Mouse (Mus musculus) heart, postnatal 36 days (tissue): ENCODE data around the gene Elac2. TPM values are rescaled to one million over a fixed set of nuclear protein-coding genes. Genes with fewer than 3 reads are reported as not detected.

ENCODE experiments used
- DNase-seq, 2 experiments: peaks; one replicate each; pipeline ENCODE4 v3.0.0; 2021 to 2022
- intact Hi-C: fragments of 180-260 bp; cut with DNase I; formaldehyde crosslinking; loops from one replicate; pipeline ENCODE4 v1.15.1; 2025
- total RNA-seq, 2 experiments: library from RNA; stranded (reverse); gene quantifications; 2 replicates each; pipeline ENCODE4 v1.2.3; 2021

Elac2 gene
- total RNA-seq = 10 to 100 TPM; 20.5 to 20.6 TPM

DNA sequence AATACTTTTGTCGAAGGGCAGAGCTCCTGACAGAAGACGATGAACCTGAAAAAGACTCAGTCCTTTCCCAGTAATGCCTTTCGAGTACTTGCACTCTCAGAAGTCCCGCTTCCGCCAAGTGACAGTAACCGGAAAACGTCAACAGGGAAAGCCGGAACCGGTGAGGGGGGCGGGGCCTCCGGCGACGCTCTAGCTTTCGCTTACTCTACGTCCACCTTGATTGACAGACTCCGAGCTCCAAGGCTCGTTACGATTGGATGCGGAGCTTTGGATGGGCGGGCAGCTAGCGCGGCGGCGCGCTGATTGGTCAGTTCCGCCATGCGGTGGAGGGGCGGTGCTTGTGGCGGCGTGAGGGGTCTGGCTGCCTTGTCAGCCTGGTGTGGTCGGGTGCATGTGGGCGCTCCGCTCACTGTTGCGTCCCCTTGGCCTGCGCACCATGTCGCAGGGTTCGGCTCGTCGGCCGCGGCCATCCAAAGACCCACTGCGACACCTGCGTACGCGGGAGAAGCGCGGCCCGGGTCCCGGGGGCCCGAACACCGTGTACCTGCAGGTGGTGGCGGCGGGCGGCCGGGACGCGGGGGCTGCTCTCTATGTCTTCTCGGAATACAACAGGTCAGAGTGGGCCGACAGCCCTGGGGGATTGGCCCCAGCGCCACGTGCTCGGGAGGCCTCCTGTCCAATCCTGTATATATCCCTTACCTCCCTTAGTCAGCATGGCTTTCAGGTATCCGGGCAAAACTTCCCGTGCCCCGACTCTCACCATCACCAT is at the start of gene Elac2:
Gene Elac2, plus strand, starts transcription at position 319 of the 769 bp plus-strand sequence.
- intact Hi-C loops = no loop called here

DNA sequence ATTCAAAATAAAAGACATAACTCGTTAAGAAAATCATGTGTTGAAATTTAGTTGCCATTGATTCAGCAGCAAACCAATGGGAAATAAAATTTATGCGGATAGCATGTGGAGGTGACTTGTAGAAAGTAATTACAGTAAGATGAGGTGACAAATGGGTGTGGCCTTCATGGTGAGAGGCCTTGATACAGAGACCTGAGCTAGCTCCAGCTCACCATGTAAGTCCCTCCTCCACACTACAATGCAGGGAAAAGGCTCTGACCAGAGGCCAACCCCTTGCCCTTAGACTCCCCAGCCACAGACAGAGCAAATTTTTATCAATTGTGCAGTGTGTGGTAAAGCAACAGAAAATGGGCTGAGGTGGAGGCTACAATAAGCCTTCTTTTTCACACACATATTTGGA is 49.7 kb upstream of the Elac2 start:
- intact Hi-C loops = no loop called here
- no peak for DNase-seq

More for the DNA sequence above, at the start of gene Elac2:
- peak; percentile 96 to 97 for DNase-seq

DNA sequence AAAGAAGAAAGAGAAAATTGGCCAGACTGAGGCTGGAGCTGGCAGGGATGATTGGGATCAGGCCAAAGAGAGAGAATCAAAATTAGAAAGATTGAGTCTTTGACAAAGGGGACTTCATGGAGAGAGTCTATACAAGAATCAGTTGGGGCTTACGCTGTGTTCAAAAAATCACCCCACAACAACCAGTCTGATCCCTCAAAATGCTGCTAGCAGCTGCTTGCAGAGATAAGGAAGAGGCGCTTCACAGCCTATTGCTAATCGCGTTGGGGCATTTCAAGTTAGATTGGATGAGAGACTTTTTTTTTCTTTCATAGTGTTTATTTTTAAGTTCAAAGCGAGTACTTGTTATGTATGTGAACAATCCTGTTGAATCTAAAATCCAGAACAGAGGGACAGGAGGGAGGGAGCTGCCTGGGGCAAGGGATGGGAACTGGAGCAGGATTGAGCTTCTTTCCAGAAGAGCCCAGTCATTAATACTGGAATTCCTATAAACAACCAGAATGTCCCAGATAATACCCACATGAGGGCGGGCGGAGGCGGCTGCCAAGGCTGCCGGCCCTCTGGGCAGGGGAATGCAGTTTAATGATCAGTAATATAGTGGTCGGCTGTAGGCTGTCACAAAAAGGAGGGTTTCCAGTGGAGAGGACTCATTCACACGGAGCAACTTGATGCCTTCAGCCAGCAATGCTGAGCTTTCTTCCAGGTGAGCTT is 47.6 kb upstream of the Elac2 start:
- intact Hi-C loops = no loop called here
- no peak for DNase-seq

DNA sequence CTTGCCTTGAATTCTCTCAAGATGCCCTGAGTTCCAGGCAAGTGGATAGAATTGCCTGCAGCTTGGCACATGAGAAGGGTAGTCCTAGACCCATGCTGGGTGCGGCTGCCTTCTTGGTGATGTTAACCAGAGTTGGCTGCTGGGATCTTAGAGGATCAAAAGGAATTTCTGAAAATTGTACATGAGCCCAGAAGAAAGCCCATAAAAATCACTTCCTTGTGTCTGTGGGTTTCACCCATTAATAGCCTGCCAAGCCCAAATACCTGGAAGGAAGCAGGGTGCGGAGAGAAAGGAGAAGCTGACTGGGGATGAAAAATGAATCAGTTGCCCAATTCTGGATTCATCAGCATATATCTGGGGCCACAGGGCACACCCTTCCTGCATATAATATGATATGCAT is 41.6 kb upstream of the Elac2 start:
- intact Hi-C loops = no loop called here
- no peak for DNase-seq

GRCm38 (mm10) chr11:64941193-64941592 is 37.6 kb upstream of the Elac2 start:
- intact Hi-C loops = no loop called here

DNA sequence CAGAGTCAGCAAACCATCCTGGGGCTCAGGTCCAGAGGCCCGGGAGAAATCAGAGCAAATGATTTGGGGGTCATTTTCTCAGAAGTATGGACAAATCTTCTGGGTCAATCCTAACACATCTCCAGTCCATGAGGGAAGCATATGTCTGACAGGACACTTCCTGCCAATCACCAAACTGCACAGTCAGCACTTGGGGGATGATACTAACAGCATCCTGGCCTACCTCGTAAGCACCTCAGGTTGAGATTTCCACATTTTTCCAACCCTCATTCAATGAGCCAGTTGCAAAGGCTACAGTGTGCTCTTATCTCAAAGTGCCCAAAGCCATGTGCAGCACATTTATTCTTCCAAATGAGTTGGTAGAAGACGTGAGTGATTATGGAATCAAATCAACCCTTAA is 29.1 kb upstream of the Elac2 start:
- no peak for DNase-seq
- intact Hi-C loops = no loop called here

More at GRCm38 (mm10) chr11:64941193-64941592, 37.6 kb upstream of the Elac2 start:
- DNase-seq = no peak

GRCm38 (mm10) chr11:64956962-64957729 is 21.7 kb upstream of the Elac2 start:
- DNase-seq = no peak
- intact Hi-C loops = no loop called here

- intact Hi-C loops = no loop called here
- no peak for DNase-seq
These were observed 16.2 kb upstream of the Elac2 start for GRCm38 (mm10) chr11:64962629-64963028.

DNA sequence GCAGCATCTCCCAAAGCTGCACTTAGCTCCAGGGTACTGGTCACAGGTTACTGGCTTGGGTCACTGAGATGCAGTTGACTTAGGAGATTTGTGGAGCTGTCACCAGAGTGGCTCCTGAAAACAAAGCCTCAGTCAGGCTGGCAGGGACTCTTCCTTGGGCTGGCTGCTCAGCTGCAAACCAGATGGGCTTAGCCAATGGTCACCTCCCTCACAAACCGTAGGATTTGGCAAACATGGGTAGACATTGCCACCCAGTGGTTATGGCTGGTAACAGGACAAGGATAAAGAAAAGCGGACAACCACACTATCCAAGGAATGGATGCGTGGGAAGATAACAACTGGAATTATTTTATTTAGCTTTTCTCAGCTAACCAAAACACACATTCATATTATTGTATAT is 10.3 kb upstream of the Elac2 start:
- intact Hi-C loops = loop anchor here (2.0 to 5.0 kb wide), 5 partner anchors 526 to 1756 kb away; no protein-coding TSS in a partner anchor
- peak; percentile 66 to 72 for DNase-seq

- intact Hi-C loops = loop anchor here (2.0 to 5.0 kb wide), 5 partner anchors 527 to 1756 kb away; no protein-coding TSS in a partner anchor
These were observed 9.9 kb upstream of the Elac2 start for GRCm38 (mm10) chr11:64968939-64969342.

DNA sequence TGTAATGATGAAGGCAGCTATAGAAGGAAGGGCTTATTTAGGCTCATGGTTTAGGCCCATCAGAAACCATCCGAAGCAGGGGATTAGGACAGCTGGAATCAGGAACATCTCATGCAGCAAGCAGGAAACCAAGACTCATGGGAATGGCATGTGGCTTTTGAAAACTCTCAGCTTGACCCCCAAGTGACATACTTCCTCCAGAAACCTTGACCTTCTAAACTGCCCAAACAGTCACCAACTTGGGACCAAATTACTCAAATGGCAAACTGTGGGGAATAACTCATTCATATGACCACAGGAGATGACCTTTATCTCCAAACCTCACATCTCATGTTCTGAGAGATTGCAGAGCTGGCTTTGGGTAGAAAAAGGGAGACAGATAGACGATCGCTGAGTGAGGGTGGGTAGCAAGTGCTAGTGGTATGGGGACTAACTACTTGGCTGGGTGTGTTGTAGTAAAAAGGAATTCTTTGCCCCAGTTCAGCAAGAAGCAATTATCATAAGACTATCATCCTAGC is 7.3 kb upstream of the Elac2 start:
- intact Hi-C loops = no loop called here
- no peak for DNase-seq

More at GRCm38 (mm10) chr11:64968939-64969342, 9.9 kb upstream of the Elac2 start:
- no peak for DNase-seq

GRCm38 (mm10) chr11:64972418-64972817 is 6.4 kb upstream of the Elac2 start:
- no peak for DNase-seq
- intact Hi-C loops = no loop called here

GRCm38 (mm10) chr11:64979489-64979845 is 629 bp downstream of the Elac2 start:
- intact Hi-C loops = no loop called here
- no peak for DNase-seq

- intact Hi-C loops = loop anchor here (10.0 kb wide), 1 partner anchor 686 kb away; no protein-coding TSS in a partner anchor
These were observed 9.7 kb downstream of the Elac2 start for GRCm38 (mm10) chr11:64988556-64988955.

DNA sequence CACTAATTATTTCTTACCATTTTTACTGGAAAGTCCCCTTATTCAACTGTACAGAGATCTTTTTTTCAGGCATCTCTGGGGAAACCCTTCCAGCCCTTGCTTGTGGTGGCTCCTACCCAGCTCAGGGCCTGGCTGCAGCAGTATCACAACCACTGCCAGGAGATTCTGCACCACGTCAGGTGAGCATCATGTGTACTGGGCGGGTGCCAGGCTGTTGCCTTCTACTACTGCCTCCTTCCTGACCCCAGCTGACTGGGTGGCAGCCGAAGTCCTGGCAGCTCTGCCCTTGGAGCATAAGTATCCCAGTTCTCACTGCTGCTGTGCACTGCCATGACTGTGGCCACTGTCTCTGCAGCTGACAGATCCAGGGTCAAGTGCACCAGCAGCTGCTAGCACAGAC is 19.6 kb downstream of the Elac2 start:
- intact Hi-C loops = no loop called here

More at GRCm38 (mm10) chr11:64988556-64988955, 9.7 kb downstream of the Elac2 start:
- no peak for DNase-seq

GRCm38 (mm10) chr11:64999685-65000084 is 20.8 kb downstream of the Elac2 start:
- no peak for DNase-seq
- intact Hi-C loops = no loop called here

More for the DNA sequence above, 19.6 kb downstream of the Elac2 start:
- peak; percentile 66 to 67 for DNase-seq

DNA sequence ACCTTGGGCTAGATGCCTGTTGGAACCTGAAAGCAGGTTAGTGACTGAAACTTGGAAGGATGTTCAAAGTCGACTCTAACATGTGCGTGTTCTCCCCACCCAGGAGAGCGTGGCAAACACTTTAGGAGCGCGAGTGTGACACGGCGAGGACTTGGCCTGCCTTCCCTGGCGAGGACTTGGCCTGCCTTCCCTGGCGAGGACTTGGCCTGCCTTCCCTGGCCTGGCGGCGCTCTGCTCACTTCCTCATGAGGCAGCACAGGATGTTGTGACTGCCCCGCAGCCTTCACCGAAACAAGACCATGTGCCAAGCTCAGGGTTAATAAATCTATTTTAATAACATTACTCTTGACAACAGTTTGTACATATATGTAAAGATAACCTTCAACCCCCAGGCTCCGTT is 22.9 kb downstream of the Elac2 start:
- intact Hi-C loops = no loop called here
- peak; percentile 25 to 30 for DNase-seq

DNA sequence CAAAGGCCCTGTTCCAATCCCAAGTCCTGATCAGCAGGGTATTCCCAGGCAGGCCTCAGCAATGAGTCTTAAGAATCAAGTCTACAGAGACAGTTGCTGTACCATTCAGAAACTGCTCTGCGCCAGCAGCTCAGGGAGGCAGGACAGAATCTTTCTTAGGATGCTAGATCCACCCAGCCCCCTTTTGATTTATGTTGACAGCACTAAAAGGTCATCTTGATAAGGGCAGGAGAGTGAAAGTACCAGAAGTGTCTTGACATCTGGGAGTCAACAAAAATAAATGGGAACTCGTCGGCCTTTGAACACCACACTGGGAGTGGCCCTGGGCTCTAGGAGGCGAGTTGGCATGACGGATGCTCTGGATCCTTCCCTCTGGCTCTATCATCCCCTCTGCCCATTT is 24.8 kb downstream of the Elac2 start:
- intact Hi-C loops = no loop called here

GRCm38 (mm10) chr11:65004836-65005235 is 26.0 kb downstream of the Elac2 start:
- intact Hi-C loops = no loop called here
- no peak for DNase-seq

More for the DNA sequence above, 24.8 kb downstream of the Elac2 start:
- DNase-seq = no peak

- no peak for DNase-seq
- intact Hi-C loops = no loop called here
These were observed 27.2 kb downstream of the Elac2 start for GRCm38 (mm10) chr11:65006047-65006446.

DNA sequence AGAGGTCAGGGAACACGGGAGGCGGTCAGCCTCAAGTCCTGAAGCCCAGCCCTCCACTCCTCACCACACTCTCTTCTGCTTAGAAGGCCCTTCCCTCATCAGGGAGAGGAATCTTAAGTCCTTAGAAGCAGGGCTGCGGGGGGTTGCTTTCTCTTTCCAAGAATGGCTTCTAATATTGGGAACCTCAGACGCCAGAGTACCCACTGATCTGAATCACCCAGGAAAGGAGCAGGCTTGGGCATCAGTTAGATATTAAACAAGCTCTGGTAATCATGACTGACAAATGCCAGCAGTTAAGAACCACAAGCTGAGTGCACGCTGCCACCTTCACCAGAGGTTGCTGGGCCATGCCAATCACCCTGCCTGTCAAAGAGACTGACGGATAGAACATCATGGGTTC is 35.1 kb downstream of the Elac2 start:
- DNase-seq = no peak
- intact Hi-C loops = no loop called here
